Mouse (Mus musculus) left cerebral cortex, adult 8-10 months (tissue): ENCODE measurements around the gene Trpm2. TPM values are rescaled to one million over a fixed set of nuclear protein-coding genes. Genes with fewer than 3 reads are reported as not detected.

Source experiments
- total RNA-seq, 4 experiments: library from RNA; stranded (reverse); gene quantifications; 2 replicates each; pipeline ENCODE4 v1.2.4; 2022

Trpm2 gene
- total RNA-seq, 4 experiments from 2014 or later: 49.9 to 64.9 (median 51.2) TPM

Other genes starting within 250 kb of the Trpm2 start
- not detected for gene Krtap12-1, start 250.0 kb downstream of the Trpm2 start, total RNA-seq
- gene Gm10100, start 244.1 kb downstream of the Trpm2 start, total RNA-seq: not detected
- not detected for gene Gm18596, start 227.9 kb downstream of the Trpm2 start, total RNA-seq
- gene Gm9736, start 219.2 kb downstream of the Trpm2 start, total RNA-seq: not detected
- not detected for gene Gm3233, start 210.9 kb downstream of the Trpm2 start, total RNA-seq
- gene Gm3238, start 199.2 kb downstream of the Trpm2 start, total RNA-seq: not detected
- gene Gm7138, start 193.6 kb downstream of the Trpm2 start, total RNA-seq: not detected
- not detected for gene Gm3250, start 188.0 kb downstream of the Trpm2 start, total RNA-seq
- not detected for gene Gm7137, start 182.4 kb downstream of the Trpm2 start, total RNA-seq
- gene Gm9639, start 175.5 kb downstream of the Trpm2 start, total RNA-seq: not detected
- not detected for gene Gm19668, start 171.4 kb downstream of the Trpm2 start, total RNA-seq
- gene Gm9507, start 158.7 kb downstream of the Trpm2 start, total RNA-seq: not detected
- not detected for gene Gm2696, start 155.9 kb downstream of the Trpm2 start, total RNA-seq
- not detected for gene Krtap10-4, start 143.5 kb downstream of the Trpm2 start, total RNA-seq
- gene Krtap10-10, start 134.6 kb downstream of the Trpm2 start, total RNA-seq: not detected
- gene Gm36176, start 123.8 kb downstream of the Trpm2 start, total RNA-seq: not detected
- not detected for gene Gm10318, start 117.7 kb downstream of the Trpm2 start, total RNA-seq
- not detected for gene Gm3285, start 108.6 kb downstream of the Trpm2 start, total RNA-seq
- gene Lrrc3, start 68.0 kb downstream of the Trpm2 start, total RNA-seq: 10 to 100 TPM in 3 of 4 experiments, 1 to 10 TPM in 1; 9.3 to 10.8 (median 10.4) TPM
- 10 to 100 TPM; 28.1 to 37.1 (median 34.4) TPM for gene 1810043G02Rik, start 8.0 kb upstream of the Trpm2 start, total RNA-seq
- 100 to 1,000 TPM; 149 to 184 (median 161) TPM for gene Pfkl, start 39.5 kb upstream of the Trpm2 start, total RNA-seq
- gene Dnmt3l, start 71.4 kb upstream of the Trpm2 start, total RNA-seq: 1 to 10 TPM in 1 of 4 experiments, under 1 TPM in 1, not detected in 2; 0.77 to 1.4 TPM
- gene Aire, start 73.0 kb upstream of the Trpm2 start, total RNA-seq: under 1 TPM in 3 of 4 experiments, not detected in 1; 0.23 to 0.97 (median 0.37) TPM
- 1 to 10 TPM; 2.5 to 4.1 (median 3.7) TPM for gene Icosl, start 98.7 kb upstream of the Trpm2 start, total RNA-seq
- gene D10Jhu81e, start 199.2 kb upstream of the Trpm2 start, total RNA-seq: 100 to 1,000 TPM; 105 to 120 (median 117) TPM
- gene Pwp2, start 214.6 kb upstream of the Trpm2 start, total RNA-seq: 10 to 100 TPM; 17.5 to 20.3 (median 19.2) TPM